Mouse (Mus musculus) forebrain, embryonic 16.5 days (tissue): ENCODE measurements around the gene Arl4a. TPM values are rescaled to one million over a fixed set of nuclear protein-coding genes. Genes with fewer than 3 reads are reported as not detected.

ENCODE experiments used
- ATAC-seq: fragments of 200-750 bp; cut with Nextera tagmentation; 2 replicates; pipeline ENCODE4 v1.8.0; 2017; ENCODE audit warnings: mild to moderate bottlenecking, moderate library complexity
- H3K27ac ChIP-seq: fragments of 300-500 bp; sonication (generic); 2 replicates; pipeline ENCODE4 v1.5.1; 2014; ENCODE audit warnings: low read length, control low read depth
- H3K27me3 ChIP-seq: fragments of 300-500 bp; sonication (generic); replicated peaks from 2 replicates; pipeline ENCODE4 v1.6.1; 2014; ENCODE audit warnings: low read length; ENCODE audit not compliant: control insufficient read depth, insufficient read depth
- H3K36me3 ChIP-seq: fragments of 300-500 bp; sonication (generic); 2 replicates; pipeline ENCODE4 v1.6.1; 2014; ENCODE audit not compliant: control insufficient read depth, insufficient read depth
- H3K4me1 ChIP-seq: fragments of 300-500 bp; sonication (generic); replicated peaks from 2 replicates; pipeline ENCODE4 v1.6.1; 2014; ENCODE audit warnings: low read length; ENCODE audit not compliant: control insufficient read depth, insufficient read depth
- H3K4me2 ChIP-seq: fragments of 300-500 bp; sonication (generic); 2 replicates; pipeline ENCODE4 v1.6.1; 2014; ENCODE audit warnings: mild to moderate bottlenecking, low read length, control low read depth
- H3K4me3 ChIP-seq: fragments of 300-500 bp; sonication (generic); replicated peaks from 2 replicates; pipeline ENCODE4 v1.5.1; 2014; ENCODE audit warnings: mild to moderate bottlenecking, low read length, control low read depth
- H3K9ac ChIP-seq: fragments of 300-500 bp; sonication (generic); replicated peaks from 2 replicates; pipeline ENCODE4 v1.6.1; 2014; ENCODE audit warnings: low read depth, low read length, control low read depth
- H3K9me3 ChIP-seq: fragments of 300-500 bp; sonication (generic); 2 replicates; pipeline ENCODE4 v1.6.1; 2016; ENCODE audit warnings: low read length; ENCODE audit not compliant: control insufficient read depth
- WGBS: fragments of 180-500 bp; shearing (Covaris S2); extraction: QIAGEN DNeasy Blood & Tissue Kit; methylation state at CpG from one replicate; pipeline ENCODE4 v1.1.7; 2014; 5-methylcytosine and 5-hydroxymethylcytosine counted together
- polyA plus RNA-seq: library from polyadenylated mRNA; unstranded; fragments of >200 nt; fragmentation: Nextera tagmentation; extraction: Ambion mirVana; gene quantifications from 2 replicates; pipeline ENCODE4 v1.2.1, GENCODE M21; 2015

Arl4a gene
- polyA plus RNA-seq, 1 experiment from 2014 or later = 74.0 TPM

GRCm38 (mm10) chr12:40017955-40018505 is 19.8 kb downstream of the Arl4a start:
- ATAC-seq = no peak
- no peak overlapping the region for H3K9ac ChIP-seq
- H3K36me3 ChIP-seq = no peaks in the 10 kb centered on the region
- H3K27me3 ChIP-seq = no peaks in the 10 kb centered on the region; the same call in 1 of the 2 replicates
- H3K4me2 ChIP-seq = no peak overlapping the region
- no peaks in the 10 kb centered on the region for H3K9me3 ChIP-seq
- H3K4me3 ChIP-seq = no peak overlapping the region
- H3K4me1 ChIP-seq = no peaks in the 10 kb centered on the region
- 79% methylated on average over 6 of the region's 6 CpGs for WGBS
- no peak overlapping the region for H3K27ac ChIP-seq

GRCm38 (mm10) chr12:40016648-40017460 is 21.0 kb downstream of the Arl4a start:
- H3K27ac ChIP-seq = 0 out of 2 replicates have a peak overlapping the region, but pooled peaks have one; percentile 8
- peak; percentile 61; the same call in 1 of the 2 replicates for ATAC-seq
- no peaks in the 10 kb centered on the region; the same call in 1 of the 2 replicates for H3K27me3 ChIP-seq
- 41% methylated on average over 19 of the region's 19 CpGs for WGBS
- H3K9me3 ChIP-seq = no peaks in the 10 kb centered on the region
- H3K9ac ChIP-seq = 0 out of 2 replicates have a peak overlapping the region, but pooled peaks have one; percentile 17
- H3K4me2 ChIP-seq = peak overlapping the region; percentile 40
- H3K4me1 ChIP-seq = no peaks in the 10 kb centered on the region
- H3K36me3 ChIP-seq = no peaks in the 10 kb centered on the region
- H3K4me3 ChIP-seq = peak overlapping the region; percentile 15

- Histone ChIP-seq H3K36me3 (no peaks in the 10 kb centered on the region), H3K27ac (no peak overlapping the region), H3K4me2 (no peak overlapping the region), H3K9ac (no peak overlapping the region), H3K9me3 (no peaks in the 10 kb centered on the region), H3K4me3 (no peak overlapping the region), H3K27me3 (no peaks in the 10 kb centered on the region; the same call in 1 of the 2 replicates), H3K4me1 (no peaks in the 10 kb centered on the region)
- 59% methylated on average over 9 of the region's 9 CpGs for WGBS
- ATAC-seq = no peak
Observed at GRCm38 (mm10) chr12:40016068-40016467, 21.8 kb downstream of the Arl4a start.

- WGBS = 60% methylated on average over 2 of the region's 2 CpGs
- no peak for ATAC-seq
- H3K9me3 ChIP-seq = no peaks in the 10 kb centered on the region
- H3K27ac ChIP-seq = no peak overlapping the region
- no peak overlapping the region for H3K4me2 ChIP-seq
- no peaks in the 10 kb centered on the region for H3K27me3 ChIP-seq
- H3K4me3 ChIP-seq = no peak overlapping the region
- no peak overlapping the region for H3K9ac ChIP-seq
- no peaks in the 10 kb centered on the region for H3K4me1 ChIP-seq
- H3K36me3 ChIP-seq = no peaks in the 10 kb centered on the region
Observed at GRCm38 (mm10) chr12:40009866-40010265, 28.0 kb downstream of the Arl4a start.

GRCm38 (mm10) chr12:40008459-40008858 is 29.4 kb downstream of the Arl4a start:
- Histone ChIP-seq H3K36me3 (no peaks in the 10 kb centered on the region), H3K9ac (no peak overlapping the region), H3K9me3 (no peaks in the 10 kb centered on the region), H3K27ac (no peak overlapping the region), H3K4me2 (no peak overlapping the region), H3K4me3 (no peak overlapping the region), H3K27me3 (no peaks in the 10 kb centered on the region), H3K4me1 (no peaks in the 10 kb centered on the region)
- no peak for ATAC-seq
- 71% methylated on average over 3 of the region's 3 CpGs for WGBS

- H3K4me2 ChIP-seq = no peak overlapping the region
- no peak for ATAC-seq
- 75% methylated on average over 2 of the region's 2 CpGs for WGBS
- no peak overlapping the region for H3K9ac ChIP-seq
- no peak overlapping the region for H3K4me3 ChIP-seq
- no peaks in the 10 kb centered on the region for H3K4me1 ChIP-seq
- H3K9me3 ChIP-seq = no peaks in the 10 kb centered on the region
- no peaks in the 10 kb centered on the region for H3K36me3 ChIP-seq
- H3K27ac ChIP-seq = no peak overlapping the region
- H3K27me3 ChIP-seq = no peaks in the 10 kb centered on the region
Observed at GRCm38 (mm10) chr12:40004766-40005165, 33.1 kb downstream of the Arl4a start.

GRCm38 (mm10) chr12:39998853-39999195 is 39.0 kb downstream of the Arl4a start:
- no peak for ATAC-seq

GRCm38 (mm10) chr12:39998070-39998852 is 39.6 kb downstream of the Arl4a start:
- Histone ChIP-seq H3K4me3 (no peak overlapping the region), H3K27ac (no peak overlapping the region), H3K9me3 (no peaks in the 10 kb centered on the region), H3K4me2 (no peak overlapping the region), H3K27me3 (no peaks in the 10 kb centered on the region), H3K36me3 (no peaks in the 10 kb centered on the region), H3K9ac (no peak overlapping the region), H3K4me1 (peaks cover 3% of the 10 kb centered on the region)
- 5% methylated on average over 9 of the region's 9 CpGs for WGBS
- ATAC-seq = peak; percentile 88

More at GRCm38 (mm10) chr12:39998853-39999195, 39.0 kb downstream of the Arl4a start:
- Histone ChIP-seq H3K4me1 (peaks cover 3% of the 10 kb centered on the region), H3K9me3 (no peaks in the 10 kb centered on the region), H3K4me2 (no peak overlapping the region), H3K36me3 (no peaks in the 10 kb centered on the region), H3K27me3 (no peaks in the 10 kb centered on the region), H3K4me3 (no peak overlapping the region), H3K27ac (no peak overlapping the region), H3K9ac (no peak overlapping the region)
- 23% methylated on average over 4 of the region's 4 CpGs for WGBS

- H3K9me3 ChIP-seq = no peaks in the 10 kb centered on the region
- H3K36me3 ChIP-seq = no peaks in the 10 kb centered on the region
- peaks cover 3% of the 10 kb centered on the region for H3K4me1 ChIP-seq
- H3K4me2 ChIP-seq = no peak overlapping the region
- no peak for ATAC-seq
- 14% methylated on average over 4 of the region's 4 CpGs for WGBS
- no peak overlapping the region for H3K27ac ChIP-seq
- H3K27me3 ChIP-seq = no peaks in the 10 kb centered on the region
- no peak overlapping the region for H3K4me3 ChIP-seq
- H3K9ac ChIP-seq = no peak overlapping the region
Observed at GRCm38 (mm10) chr12:39997651-39998050, 40.2 kb downstream of the Arl4a start.
